Mouse (Mus musculus) stomach, postnatal 0 days (tissue): ENCODE results near the gene Lemd1.

Experiments
- CTCF ChIP-seq: IDR thresholded peaks from 2 replicates; pipeline ENCODE4 v1.5.1; 2016; ENCODE audit warnings: antibody characterized with exemption, low read depth, mild to moderate bottlenecking, moderate library complexity
- EP300 ChIP-seq: optimal IDR thresholded peaks from 2 replicates; pipeline ENCODE3; 2016; ENCODE audit warnings: antibody characterized with exemption

DNA sequence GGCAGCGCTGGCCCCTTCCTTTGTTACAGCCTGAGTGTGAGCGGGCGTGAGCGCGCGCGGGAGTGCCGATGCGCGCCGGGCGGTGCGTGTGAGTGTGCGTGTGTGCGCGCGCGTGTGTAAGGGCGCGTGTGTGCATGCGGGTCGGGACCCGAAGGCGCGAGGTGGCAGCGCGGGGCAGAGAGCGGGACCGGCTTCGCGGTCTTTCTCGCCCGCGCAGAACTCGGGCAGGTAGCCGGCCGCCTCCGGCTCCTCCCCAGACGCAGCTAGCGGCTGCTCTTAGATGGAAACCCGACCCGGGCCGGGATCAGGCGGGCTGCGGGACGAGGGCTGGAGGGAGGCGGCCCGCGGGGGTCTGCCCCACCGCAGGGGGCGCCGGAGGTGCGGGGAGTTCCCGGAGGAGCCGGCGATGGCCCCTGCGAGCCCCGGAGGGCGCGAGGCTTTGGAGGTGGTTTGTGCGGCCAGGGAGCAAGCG lies 574 bp upstream of the Lemd1 start:
- TF ChIP-seq EP300 (no peak), CTCF (no peak)
